Mouse (Mus musculus): Measurements from ENCODE around the gene Klk1b3.
A peak's percentile ranks its signal among the peaks of the same experiment; 100 is the strongest.
"Not testable (repeated sequence)": the region's sequence is repeated elsewhere in the genome, so short reads cannot be mapped to it uniquely, and the experiment has no call there.

Gene Klk1b3

GRCm38 (mm10) chr7:44197891-44198290, at the start of gene Klk1b3:
TSS of gene Klk1b3 (plus strand) at chr7:44198191.
- no peak for DNase-seq (ENCODE audit: low read depth, low spot score)

- no peak for DNase-seq (ENCODE audit: low read depth, low spot score)
Observed at GRCm38 (mm10) chr7:44179299-44180045, 18.5 kb upstream of the Klk1b3 start.

- DNase-seq (ENCODE audit: low read depth, low spot score), result not testable (repeated sequence)
Observed at GRCm38 (mm10) chr7:44186516-44186915, 11.5 kb upstream of the Klk1b3 start.

GRCm38 (mm10) chr7:44187936-44188335, 10.1 kb upstream of the Klk1b3 start, which contains the start of gene Klk1b24:
TSS of gene Klk1b24 (plus strand) at chr7:44188236.
- not testable (repeated sequence) for DNase-seq (ENCODE audit: low read depth, low spot score)

- DNase-seq (ENCODE audit: low read depth, low spot score), result not testable (repeated sequence)
Observed at GRCm38 (mm10) chr7:44193466-44193865, 4.5 kb upstream of the Klk1b3 start.

- not testable (repeated sequence) for DNase-seq (ENCODE audit: low read depth, low spot score)
Observed at GRCm38 (mm10) chr7:44207135-44207534, 9.1 kb downstream of the Klk1b3 start, which contains the start of gene Klk1b4. TSS of gene Klk1b4 (plus strand) at chr7:44207435.

GRCm38 (mm10) chr7:44208307-44208706, 10.3 kb downstream of the Klk1b3 start:
- no peak for DNase-seq (ENCODE audit: low read depth, low spot score)

GRCm38 (mm10) chr7:44215645-44216044, 17.7 kb downstream of the Klk1b3 start, which contains the start of gene Klk1b5:
TSS of gene Klk1b5 (plus strand) at chr7:44215945.
- no peak for DNase-seq (ENCODE audit: low read depth, low spot score)

GRCm38 (mm10) chr7:44221601-44222000, 23.6 kb downstream of the Klk1b3 start:
- DNase-seq (ENCODE audit: low read depth, low spot score), result not testable (repeated sequence)

GRCm38 (mm10) chr7:44222335-44222734, 24.3 kb downstream of the Klk1b3 start:
- not testable (repeated sequence) for DNase-seq (ENCODE audit: low read depth, low spot score)

GRCm38 (mm10) chr7:44225076-44225475, 27.1 kb downstream of the Klk1b3 start, which contains the start of gene Klk1:
TSS of gene Klk1 (plus strand) at chr7:44225360.
- no peak for DNase-seq (ENCODE audit: low read depth, low spot score)

- no peak for DNase-seq (ENCODE audit: low read depth, low spot score)
Observed at GRCm38 (mm10) chr7:44235909-44236308, 37.9 kb downstream of the Klk1b3 start, which contains the start of gene Gm36864. TSS of gene Gm36864 (plus strand) at chr7:44236177.

GRCm38 (mm10) chr7:44239913-44240312, 41.9 kb downstream of the Klk1b3 start:
- no peak for DNase-seq (ENCODE audit: low read depth, low spot score)

GRCm38 (mm10) chr7:44240712-44241111, 42.7 kb downstream of the Klk1b3 start:
- DNase-seq (ENCODE audit: low read depth, low spot score), result no peak

GRCm38 (mm10) chr7:44241163-44241562, 43.2 kb downstream of the Klk1b3 start:
- no peak for DNase-seq (ENCODE audit: low read depth, low spot score)

- DNase-seq (ENCODE audit: low read depth, low spot score), result no peak
Observed at GRCm38 (mm10) chr7:44244080-44244479, 46.1 kb downstream of the Klk1b3 start.

GRCm38 (mm10) chr7:44246055-44246983, 48.3 kb downstream of the Klk1b3 start, which contains the start of the genes 1700028J19Rik and 2410002F23Rik:
TSS of gene 1700028J19Rik (minus strand) at chr7:44246695.
TSS of gene 2410002F23Rik (plus strand) at chr7:44246722.
- peak; percentile 85 for DNase-seq (ENCODE audit: low read depth, low spot score)

GRCm38 (mm10) chr7:44246984-44247470, 49.0 kb downstream of the Klk1b3 start:
- DNase-seq (ENCODE audit: low read depth, low spot score), result peak; percentile 56

GRCm38 (mm10) chr7:44247971-44248370, 50.0 kb downstream of the Klk1b3 start:
- no peak for DNase-seq (ENCODE audit: low read depth, low spot score)

- DNase-seq (ENCODE audit: low read depth, low spot score), result no peak
Observed at GRCm38 (mm10) chr7:44249248-44249647, 51.3 kb downstream of the Klk1b3 start.

GRCm38 (mm10) chr7:44250732-44251275, 52.8 kb downstream of the Klk1b3 start:
- not testable (repeated sequence) for DNase-seq (ENCODE audit: low read depth, low spot score)
